ENCODE assay signal across 9 mouse cellular contexts in genomic region chr5:136703751-136704150, GRCm38 (mm10). TPM values are rescaled to one million over a fixed set of nuclear protein-coding genes. Genes with fewer than 3 reads are reported as not detected.
DNase-seq lines count a peak whose midpoint lies in the region; ATAC-seq and TF ChIP-seq lines count a peak whose summit lies in the region.
"Had no signal": no experiment of that assay in that cellular context is flagged by ENCODE, and none has a peak within 500 bp of the region (broad histone marks: within the 10 kb centered on the region; RNA-seq: fewer than 3 reads in every experiment).

No protein-coding gene starts in this region.

- no peak overlapping the region for H3K4me3 ChIP-seq in heart, adult 2 months
- no peak overlapping the region for H3K4me3 ChIP-seq in heart, embryonic 10.5 days
- no peak overlapping the region for H3K4me3 ChIP-seq in embryonic facial prominence, embryonic 13.5 days
- H3K4me3 ChIP-seq in intestine, embryonic 16.5 days (ENCODE audit: low read length), result no peak overlapping the region

- intact Hi-C loops in heart, adult 2 months (cut with DNase I), result no loop called here
- intact Hi-C loops in left cerebral cortex, postnatal 25 days (cut with DNase I), result no loop called here

- no peaks in the 10 kb centered on the region for H3K4me1 ChIP-seq in heart, adult 2 months (ENCODE audit: control insufficient read depth, insufficient read depth, low read length)
- H3K4me1 ChIP-seq in heart, embryonic 10.5 days, result peaks cover 6% of the 10 kb centered on the region; the same call in 1 of the 2 replicates
- peaks cover 8% of the 10 kb centered on the region; the same call in 1 of the 2 replicates for H3K4me1 ChIP-seq in embryonic facial prominence, embryonic 13.5 days
- H3K4me1 ChIP-seq in intestine, embryonic 16.5 days (ENCODE audit: control insufficient read depth, insufficient read depth, low read length), result 0 out of 2 replicates have a peak, but pooled peaks cover 7% of the 10 kb centered on the region

- WGBS in heart, adult 2 months, result 35% methylated on average over 3 of the region's 3 CpGs
- WGBS in heart, embryonic 10.5 days, result 32% methylated on average over 3 of the region's 3 CpGs
- 40% methylated on average over 3 of the region's 3 CpGs for WGBS in embryonic facial prominence, embryonic 13.5 days
- WGBS in intestine, embryonic 16.5 days, result 49% methylated on average over 3 of the region's 3 CpGs

- H3K4me2 ChIP-seq in embryonic facial prominence, embryonic 13.5 days, result no peak overlapping the region
- no peak overlapping the region for H3K4me2 ChIP-seq in intestine, embryonic 16.5 days (ENCODE audit: low read depth, low read length)

- H3K79me2 ChIP-seq in heart, adult 2 months (replicated peaks; ENCODE audit: control insufficient read depth, insufficient read depth, low read length), result no peaks in the 10 kb centered on the region

- no peak for TF ChIP-seq EP300 in heart, adult 2 months (IDR thresholded peaks at IDR 0.05; ENCODE audit: insufficient read depth, low read depth, low read length)

- peak; percentile 95 for TF ChIP-seq CTCF in heart, adult 2 months (IDR thresholded peaks at IDR 0.05)

- no peaks in the 10 kb centered on the region for H3K36me3 ChIP-seq in heart, adult 2 months (ENCODE audit: control insufficient read depth, insufficient read depth, low read length)
- H3K36me3 ChIP-seq in heart, embryonic 10.5 days, result no peaks in the 10 kb centered on the region
- H3K36me3 ChIP-seq in embryonic facial prominence, embryonic 13.5 days, result no peaks in the 10 kb centered on the region
- H3K36me3 ChIP-seq in intestine, embryonic 16.5 days (ENCODE audit: control insufficient read depth, insufficient read depth, low read length), result no peaks in the 10 kb centered on the region

- TF ChIP-seq POLR2A in heart, adult 2 months (IDR thresholded peaks at IDR 0.05; ENCODE audit: insufficient read depth, low read depth, low read length), result no peak

- no peak overlapping the region for H3K9ac ChIP-seq in heart, adult 2 months (ENCODE audit: low read depth, low read length)
- no peak overlapping the region for H3K9ac ChIP-seq in embryonic facial prominence, embryonic 13.5 days
- H3K9ac ChIP-seq in intestine, embryonic 16.5 days (ENCODE audit: low read depth, low read length), result no peak overlapping the region

- no peaks in the 10 kb centered on the region for H3K9me3 ChIP-seq in heart, embryonic 10.5 days
- H3K9me3 ChIP-seq in embryonic facial prominence, embryonic 13.5 days, result 0 out of 2 replicates have a peak, but pooled peaks cover 2% of the 10 kb centered on the region
- no peaks in the 10 kb centered on the region for H3K9me3 ChIP-seq in intestine, embryonic 16.5 days (ENCODE audit: control insufficient read depth, low read length)

- peak; percentile 21; the same call in 1 of the 2 replicates for ATAC-seq in embryonic facial prominence, embryonic 13.5 days (ENCODE audit: insufficient number of reproducible peaks, insufficient read depth, low FRiP score, low TSS enrichment, low read depth)
- peak; percentile 55; the same call in 1 of the 2 replicates for ATAC-seq in intestine, embryonic 16.5 days
- ATAC-seq in neutrophil, adult 5-6 weeks (ENCODE audit: extremely low read depth, insufficient number of reproducible peaks, low FRiP score, poor library complexity, severe bottlenecking), result peak; percentile 40; the same call in 1 of the 2 replicates

- peak; percentile 57 to 77 for DNase-seq in heart, adult 2 months
- DNase-seq in heart, embryonic 10.5 days (ENCODE audit: low spot score), result no peak
- DNase-seq in adrenal gland, postnatal 25 days, result peak; percentile 83
- DNase-seq in left cerebral cortex, postnatal 25 days (ENCODE audit: low spot score in 2 of 2), result peak; percentile 57 to 58
- DNase-seq in telencephalon, adult 2 months (ENCODE audit: low read depth, low spot score), result peak; percentile 13

- no peaks in the 10 kb centered on the region for H3K27me3 ChIP-seq in heart, adult 2 months (ENCODE audit: control insufficient read depth, insufficient read depth, low read length)
- H3K27me3 ChIP-seq in heart, embryonic 10.5 days (ENCODE audit: insufficient read depth, poor library complexity, severe bottlenecking), result peaks cover 15% of the 10 kb centered on the region
- H3K27me3 ChIP-seq in embryonic facial prominence, embryonic 13.5 days, result no peaks in the 10 kb centered on the region; the same call in 1 of the 2 replicates
- no peaks in the 10 kb centered on the region for H3K27me3 ChIP-seq in intestine, embryonic 16.5 days (replicated peaks; ENCODE audit: control insufficient read depth, insufficient read depth, low read length)

- H3K27ac ChIP-seq in heart, adult 2 months, result no peak overlapping the region
- no peak overlapping the region for H3K27ac ChIP-seq in heart, embryonic 10.5 days
- H3K27ac ChIP-seq in embryonic facial prominence, embryonic 13.5 days, result no peak overlapping the region
- no peak overlapping the region for H3K27ac ChIP-seq in intestine, embryonic 16.5 days (ENCODE audit: low read length)

RNA-seq across cellular contexts. Expression of gene Myl10, which starts 10.8 kb away (rescaled TPM):
- not detected for total RNA-seq in heart, adult 2 months (2021)
- not detected in 2 replicates for polyA plus RNA-seq in heart, adult 2 months (2012; rRNA removed)
- polyA plus RNA-seq in heart, embryonic 10.5 days (2016; fragmentation: Nextera tagmentation; extraction: Ambion mirVana), result not detected in 2 replicates
- not detected in 2 replicates for total RNA-seq in adrenal gland, postnatal 25 days (2021)
- not detected in 2 replicates for polyA plus RNA-seq in embryonic facial prominence, embryonic 13.5 days (2015; fragmentation: Nextera tagmentation; extraction: Ambion mirVana)
- polyA plus RNA-seq in intestine, embryonic 16.5 days (2015; fragmentation: Nextera tagmentation; extraction: Ambion mirVana), result not detected in 2 replicates
- not detected for total RNA-seq in left cerebral cortex, postnatal 25 days (2021)
- total RNA-seq in neutrophil, adult 5-6 weeks (2017), result not detected in 2 replicates
- polyA plus RNA-seq: lung, embryonic 16.5 days had no signal
